Mouse (Mus musculus) WW6 (cell line): ENCODE results near the gene Abca13.

ENCODE experiments used
- DNase-seq: peaks from one replicate; pipeline ENCODE4 v3.0.0-alpha.2; 2013; ENCODE audit warnings: low read depth, low spot score

Gene Abca13

DNA sequence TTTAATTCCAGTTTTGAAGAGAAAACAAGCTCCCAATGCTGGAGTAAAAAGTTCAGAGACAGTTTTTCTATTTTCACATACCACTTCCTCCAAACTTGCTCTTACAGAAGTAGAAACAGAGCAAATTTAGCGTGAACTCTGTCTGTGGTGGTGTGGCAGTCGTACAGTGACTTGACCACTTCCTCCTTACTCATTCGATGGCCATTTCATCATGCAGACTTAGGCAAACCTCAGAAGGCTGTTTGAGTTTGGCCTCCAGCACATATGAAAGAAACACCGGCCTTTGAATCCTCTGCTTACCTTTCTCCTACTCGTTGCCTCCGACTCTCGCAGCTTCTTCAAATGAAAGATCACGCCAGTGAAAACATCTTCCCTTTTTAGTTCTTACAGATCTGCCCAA, 340.0 kb downstream of the Abca13 start:
- DNase-seq = no peak

DNA sequence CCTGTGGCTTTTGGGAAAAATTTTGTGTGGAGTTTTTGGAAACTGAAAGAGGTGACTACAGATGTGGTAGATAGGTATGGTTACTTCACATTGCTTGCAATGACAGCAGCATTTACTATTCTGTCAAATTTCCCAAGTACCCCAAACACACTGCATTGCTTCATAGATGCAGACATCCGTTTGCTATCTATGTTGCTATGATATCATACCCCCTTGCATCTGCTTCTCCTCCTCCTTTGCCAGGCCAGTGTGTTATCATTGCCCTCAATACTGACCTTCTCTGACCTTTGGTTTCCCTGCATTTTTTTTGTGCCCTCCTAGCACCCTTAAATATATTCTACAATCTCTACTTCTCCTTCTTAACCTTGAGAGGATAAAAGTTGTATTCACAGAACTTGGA, 341.4 kb downstream of the Abca13 start:
- DNase-seq = no peak

DNA sequence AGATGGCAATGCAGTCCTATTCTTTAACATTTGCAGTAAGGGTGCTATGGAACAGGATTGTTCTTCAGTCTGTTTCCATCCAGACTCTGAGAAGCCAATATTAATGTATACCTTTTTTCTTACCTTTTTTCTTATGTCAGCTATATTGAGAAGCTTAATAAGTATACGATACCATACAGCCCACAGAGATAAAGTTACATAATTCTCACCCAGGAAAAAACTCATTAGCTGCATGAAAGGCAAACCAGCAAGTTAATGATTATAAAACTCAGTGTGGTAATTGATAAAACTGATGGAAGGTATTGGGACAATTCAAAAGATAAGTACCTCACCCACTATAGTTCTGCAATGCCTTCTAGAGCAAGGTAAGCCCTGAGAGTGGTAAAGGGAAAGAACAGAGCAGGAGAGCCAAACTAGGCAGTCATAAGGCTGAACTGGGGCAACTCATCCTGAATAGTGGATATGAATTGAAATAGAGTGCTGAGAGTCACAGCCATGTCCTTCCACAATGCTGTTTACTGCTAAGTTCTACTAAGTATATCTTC, 342.0 kb downstream of the Abca13 start:
- DNase-seq = no peak

DNA sequence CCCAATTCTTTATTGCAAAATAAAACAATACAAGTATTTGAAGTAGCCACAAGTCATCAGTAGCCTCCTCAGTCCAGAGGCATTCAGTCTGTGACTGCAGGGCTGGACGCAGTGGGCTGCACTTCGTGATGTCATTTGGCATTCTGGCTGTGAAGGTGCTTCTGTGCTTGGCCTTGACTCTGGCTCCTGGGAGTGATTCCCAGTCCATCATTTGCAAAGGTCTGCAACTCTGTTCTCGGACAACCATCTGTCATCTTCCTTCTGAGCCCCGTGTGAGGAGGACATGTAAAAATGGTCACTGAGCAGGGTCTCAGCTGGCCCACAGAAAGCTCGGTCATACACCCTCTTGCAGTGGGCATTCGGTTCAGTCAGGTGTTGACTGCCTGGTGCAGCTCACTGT, 345.1 kb downstream of the Abca13 start:
- DNase-seq = no peak

DNA sequence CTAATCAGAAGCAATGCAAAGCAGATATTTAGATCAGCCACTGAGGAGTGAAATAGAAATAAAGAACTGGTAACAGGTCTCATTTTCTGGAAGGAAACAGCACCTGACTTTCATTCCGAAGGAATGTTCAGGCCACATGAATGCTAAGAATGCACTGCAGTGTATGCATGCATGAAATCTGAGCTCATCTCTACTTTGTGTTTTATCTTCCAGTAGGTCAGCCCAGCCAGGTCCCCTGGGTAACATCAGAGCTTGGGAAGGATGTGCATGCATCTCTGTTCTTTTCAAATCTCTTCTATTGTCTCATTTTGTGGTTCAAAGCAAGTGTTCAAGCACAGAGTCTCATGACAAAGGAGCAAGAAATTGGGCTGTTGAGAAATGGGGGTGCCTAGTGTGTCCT, 346.6 kb downstream of the Abca13 start:
- DNase-seq = no peak

DNA sequence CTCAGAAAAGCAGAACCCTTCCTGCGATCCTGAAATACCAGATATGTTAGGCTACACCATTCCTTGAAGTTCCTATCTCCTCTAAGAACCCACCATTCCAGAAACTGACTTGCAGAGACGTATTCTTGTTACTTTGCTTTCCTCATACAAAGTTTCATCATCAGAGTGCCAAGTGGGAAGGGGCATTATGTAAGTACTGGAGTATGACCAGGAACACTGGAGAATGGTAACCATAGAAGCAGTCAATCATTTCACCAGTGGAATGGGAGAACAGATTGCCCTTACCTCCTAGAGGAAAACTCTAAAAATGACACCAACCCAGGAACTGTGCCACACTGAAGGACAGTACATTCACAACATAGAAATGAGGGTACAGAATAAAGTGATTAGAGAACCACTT, 368.3 kb downstream of the Abca13 start:
- DNase-seq = no peak

DNA sequence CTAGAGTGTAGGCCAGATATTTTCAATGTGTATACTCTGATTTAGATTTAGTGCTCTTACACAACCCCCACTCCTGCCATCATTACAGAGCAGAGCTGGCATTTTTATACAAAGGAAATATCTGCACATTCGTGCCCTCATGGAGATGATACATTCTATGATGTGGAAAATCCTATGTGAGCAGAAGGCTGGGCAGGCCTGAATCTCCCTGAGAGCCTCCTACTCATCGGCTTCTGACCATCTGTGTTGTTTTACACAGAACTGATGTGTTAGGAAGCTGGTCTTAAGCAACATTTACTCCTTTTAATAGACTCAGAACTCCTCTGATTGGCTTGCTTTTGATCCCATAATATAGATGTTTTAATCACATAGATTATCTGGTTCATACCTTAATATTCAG, 376.6 kb downstream of the Abca13 start:
- no peak for DNase-seq

DNA sequence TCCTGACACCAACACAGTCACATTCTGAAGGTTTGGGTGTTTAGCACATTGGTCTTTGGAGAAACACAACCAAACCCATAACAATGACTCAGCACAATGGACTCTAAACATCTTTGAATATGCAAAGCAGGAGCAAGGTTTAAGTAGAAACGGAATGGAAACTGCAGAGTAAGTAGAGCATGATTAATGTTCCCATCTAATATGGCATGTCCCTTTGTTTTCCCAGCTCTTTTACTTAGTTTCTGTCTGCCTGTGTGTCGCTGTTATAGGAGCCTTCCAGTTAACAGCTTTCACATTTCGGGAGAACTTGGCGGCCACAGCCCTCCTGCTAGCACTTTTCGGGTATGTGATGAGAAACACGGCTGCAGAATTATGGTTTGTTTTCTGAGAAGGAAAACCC, 378.6 kb downstream of the Abca13 start:
- DNase-seq = no peak

DNA sequence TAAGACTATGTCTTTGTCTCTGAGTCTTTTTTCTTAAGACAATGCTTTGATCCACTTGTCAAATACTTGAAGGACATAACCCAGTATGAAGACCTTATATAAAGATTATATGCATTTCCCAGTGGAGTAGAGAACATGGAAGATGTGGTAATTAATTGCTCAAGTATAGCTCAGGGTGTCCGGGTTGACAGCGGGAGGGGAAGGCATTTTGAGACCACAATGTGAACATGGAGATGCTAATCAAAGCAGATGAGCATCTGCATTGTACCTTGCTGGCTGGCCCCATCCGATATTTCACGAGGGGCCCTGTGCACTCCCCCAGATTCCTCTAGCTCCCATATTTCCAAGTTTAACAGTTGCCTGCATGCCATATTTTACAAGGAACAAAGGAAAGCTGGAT, 383.2 kb downstream of the Abca13 start:
- no peak for DNase-seq

DNA sequence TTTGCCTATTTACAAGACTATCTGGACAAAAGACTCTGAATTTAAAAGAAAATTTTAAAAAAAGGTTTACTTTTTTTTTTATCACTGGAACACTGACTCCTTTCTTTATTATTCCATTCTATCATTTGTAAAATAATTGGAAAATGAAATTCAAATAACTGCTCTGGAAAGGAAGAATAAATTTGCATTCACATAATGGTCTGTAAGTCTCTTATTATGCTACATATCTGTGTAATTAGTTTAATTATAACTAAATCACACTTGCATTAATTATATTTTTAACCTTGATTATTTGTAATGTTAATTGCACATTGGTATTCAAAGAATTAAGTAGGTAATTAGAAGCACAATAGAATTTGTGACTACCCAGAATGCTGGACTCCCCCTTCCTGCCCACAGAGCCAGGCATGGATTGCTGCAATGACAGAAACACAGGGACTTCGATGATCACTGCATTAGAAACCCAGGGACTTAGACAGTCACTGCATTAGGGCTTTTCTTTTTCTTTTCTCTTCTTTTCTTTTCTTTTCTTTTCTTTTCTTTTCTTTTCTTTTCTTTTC, 400.1 kb downstream of the Abca13 start:
- DNase-seq = no peak

DNA sequence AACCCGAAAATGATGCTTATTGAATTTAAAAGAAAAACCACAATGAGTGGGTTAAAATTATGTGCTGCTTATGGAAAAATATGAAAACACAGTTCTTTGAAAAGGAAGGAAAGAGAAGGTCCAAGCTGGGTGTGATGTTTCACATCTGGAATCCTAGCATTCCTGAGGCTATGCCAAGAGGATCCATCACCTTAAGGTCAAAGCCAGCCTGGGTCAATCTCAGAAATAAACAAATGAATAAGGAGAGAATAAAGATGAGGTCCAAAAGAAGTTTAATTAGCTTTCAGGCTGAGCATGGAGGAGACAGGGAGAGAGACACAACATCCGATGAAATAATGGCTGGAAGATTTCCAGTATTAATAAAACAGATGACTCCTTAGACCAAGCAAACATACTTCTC, 405.6 kb downstream of the Abca13 start:
- DNase-seq = no peak

DNA sequence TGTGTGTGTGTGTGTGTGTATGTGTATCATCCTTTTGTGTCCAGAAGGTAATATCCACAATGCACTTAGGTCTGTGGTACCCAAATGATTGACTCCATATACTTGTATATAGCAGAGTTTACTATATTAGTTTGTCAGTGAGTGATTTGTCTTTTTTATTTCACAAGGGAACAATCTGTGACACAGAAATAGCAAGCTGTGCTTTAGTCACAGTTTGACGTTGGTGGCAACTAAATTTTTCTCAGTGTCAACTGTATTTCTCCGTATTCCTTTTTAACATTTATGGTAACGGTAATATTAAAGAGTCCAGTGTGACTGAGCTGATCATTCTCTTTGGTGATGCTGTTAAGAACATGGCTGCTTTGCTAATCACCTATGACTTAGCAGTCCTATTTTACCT, 409.4 kb downstream of the Abca13 start:
- no peak for DNase-seq

DNA sequence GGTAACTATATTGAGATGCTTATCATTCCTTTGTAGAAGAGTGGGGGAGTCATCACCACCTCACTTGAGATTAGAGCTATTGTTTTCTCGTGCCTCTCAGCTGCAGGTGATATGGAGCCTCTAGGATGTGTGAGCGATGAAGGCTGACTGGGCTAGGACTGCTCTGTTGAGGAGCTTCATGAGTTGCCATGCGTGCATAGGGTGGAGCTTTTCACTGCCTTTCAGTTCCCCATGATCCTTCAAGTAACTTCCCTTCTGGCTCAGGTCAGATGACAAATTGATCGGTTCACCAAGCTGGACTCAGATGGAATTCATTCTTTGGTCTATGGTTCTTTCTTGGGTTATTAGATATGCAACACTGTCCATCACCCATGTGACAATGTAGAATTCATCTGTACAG, 410.4 kb downstream of the Abca13 start:
- DNase-seq = no peak

DNA sequence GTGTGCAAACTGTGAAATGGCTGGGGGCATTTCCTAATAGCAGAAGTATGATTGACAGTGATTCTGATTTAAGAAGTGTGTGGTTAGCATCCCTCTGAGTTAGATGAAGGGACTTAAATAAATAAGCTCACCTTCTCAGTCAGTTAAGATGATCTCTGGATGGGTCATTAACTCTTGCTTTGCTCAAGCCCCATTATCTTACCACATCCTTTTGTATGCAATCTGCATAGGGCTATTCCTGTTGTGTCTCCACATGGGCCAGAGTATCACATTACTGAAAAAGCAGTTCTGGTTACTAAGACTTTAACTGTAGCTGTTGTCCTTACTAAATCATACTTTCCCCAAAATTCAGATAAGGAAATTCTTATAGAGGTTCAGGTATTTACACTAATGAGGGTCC, 416.5 kb downstream of the Abca13 start:
- no peak for DNase-seq

DNA sequence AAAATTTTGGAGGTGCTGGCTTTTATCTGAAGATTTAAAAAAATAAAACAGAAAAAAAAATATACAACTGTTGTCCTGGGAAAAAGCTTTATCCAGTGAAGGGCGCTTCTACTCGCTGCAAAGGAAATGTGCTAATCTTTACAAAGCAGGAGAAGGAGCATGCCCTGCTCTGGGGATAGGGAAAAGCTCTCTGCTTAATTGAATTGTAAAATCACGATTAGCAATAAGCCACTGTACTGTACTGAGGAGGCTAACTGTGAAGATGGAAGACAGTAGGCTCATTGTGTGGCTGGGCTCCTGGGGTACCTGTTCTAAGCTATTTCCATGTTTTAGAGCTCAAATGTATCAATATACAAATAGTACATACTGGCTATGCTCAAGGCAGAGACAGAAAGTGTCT, 417.3 kb downstream of the Abca13 start:
- DNase-seq = no peak

DNA sequence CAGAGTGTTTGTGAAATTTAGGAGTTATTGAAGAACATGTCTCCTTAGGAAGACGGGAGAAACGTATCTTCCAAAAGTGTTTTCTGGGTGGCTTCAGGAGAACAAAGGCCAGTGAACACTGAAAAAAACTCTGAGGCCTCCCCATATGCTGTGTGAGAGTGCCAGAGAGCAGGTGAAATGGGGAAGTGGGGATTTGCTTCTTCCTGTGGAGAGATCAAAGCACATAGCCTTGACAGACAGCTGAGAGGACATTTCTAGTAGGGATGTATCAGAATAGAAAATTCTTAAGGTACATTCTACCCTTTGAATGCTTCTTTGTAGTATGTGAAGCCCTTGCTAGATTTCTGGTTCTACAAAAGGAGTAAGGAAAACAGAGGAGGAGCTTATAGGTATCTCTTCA, 424.4 kb downstream of the Abca13 start:
- DNase-seq = no peak

DNA sequence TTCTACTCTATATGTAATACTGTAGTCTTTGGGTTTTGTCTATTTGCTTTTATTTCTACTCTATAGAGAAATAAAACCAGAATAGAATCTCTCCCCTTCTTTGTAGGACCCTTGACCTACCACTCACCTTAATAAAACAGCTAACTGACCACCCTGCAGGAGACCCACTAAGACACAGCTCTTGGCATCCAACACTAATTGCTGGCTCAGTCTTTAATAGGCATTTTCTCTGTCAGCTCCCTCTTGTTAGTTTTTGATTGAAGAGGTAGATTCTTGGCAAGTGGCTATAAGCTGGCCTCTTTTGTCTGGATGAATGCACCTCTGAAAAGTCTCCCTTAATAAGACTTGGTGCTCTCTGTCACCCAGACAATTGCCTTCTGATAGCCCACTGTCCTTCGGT, 424.9 kb downstream of the Abca13 start:
- no peak for DNase-seq

DNA sequence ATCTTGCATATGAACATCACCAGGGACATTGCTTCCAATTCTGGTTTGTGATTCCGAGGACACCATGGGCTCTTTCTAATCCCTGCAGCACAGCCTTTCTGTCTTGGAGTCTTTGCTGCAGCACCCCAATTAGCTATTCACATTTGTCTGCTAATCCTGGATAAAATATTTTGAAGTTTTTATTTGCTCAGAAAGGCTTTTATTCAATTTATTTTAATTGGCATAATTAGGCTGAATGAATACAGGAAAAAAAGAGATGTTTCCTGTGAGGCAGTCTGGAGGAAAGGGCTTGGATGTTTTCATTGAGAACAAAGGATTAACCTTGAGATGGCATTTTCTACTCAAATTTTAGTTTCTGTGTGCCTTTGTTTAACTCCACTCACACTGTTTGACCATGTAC, 428.2 kb downstream of the Abca13 start:
- no peak for DNase-seq

DNA sequence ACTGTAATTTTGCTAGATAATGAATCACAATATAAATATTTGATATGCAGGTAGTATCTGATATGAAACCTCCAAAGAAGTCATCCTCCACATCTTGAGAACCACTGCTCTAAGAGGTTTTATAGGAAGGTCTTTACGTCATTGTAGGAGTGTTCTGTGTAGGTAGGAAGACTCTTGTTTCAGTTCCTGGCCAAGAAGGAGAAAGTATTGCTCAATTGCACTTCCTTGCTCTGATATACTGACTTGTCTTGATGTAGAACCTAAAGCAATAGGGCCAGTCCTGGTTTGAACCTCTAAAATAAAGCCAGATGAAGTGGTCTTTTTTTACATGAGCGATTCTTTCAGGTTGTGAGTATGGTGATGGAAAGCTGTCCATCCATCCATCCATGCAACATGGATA, 431.1 kb downstream of the Abca13 start:
- DNase-seq = no peak

DNA sequence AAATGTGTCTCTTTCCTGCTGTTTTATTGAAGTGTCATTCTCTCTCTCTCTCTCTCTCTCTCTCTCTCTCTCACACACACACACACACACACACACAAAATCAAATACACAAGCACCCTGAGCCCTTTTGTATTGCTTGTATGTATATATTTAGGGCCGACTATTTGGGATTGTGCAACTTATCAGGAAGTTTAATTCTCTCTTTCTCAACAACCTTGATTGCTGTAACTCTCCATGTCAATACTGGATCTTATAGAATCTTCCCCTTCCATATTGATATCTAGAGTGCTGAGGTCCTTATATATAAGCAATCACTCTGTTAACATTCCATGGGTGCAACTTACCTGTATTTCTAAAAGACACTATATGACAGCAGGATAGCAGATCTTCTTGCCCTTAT, 433.0 kb downstream of the Abca13 start:
- DNase-seq = no peak

DNA sequence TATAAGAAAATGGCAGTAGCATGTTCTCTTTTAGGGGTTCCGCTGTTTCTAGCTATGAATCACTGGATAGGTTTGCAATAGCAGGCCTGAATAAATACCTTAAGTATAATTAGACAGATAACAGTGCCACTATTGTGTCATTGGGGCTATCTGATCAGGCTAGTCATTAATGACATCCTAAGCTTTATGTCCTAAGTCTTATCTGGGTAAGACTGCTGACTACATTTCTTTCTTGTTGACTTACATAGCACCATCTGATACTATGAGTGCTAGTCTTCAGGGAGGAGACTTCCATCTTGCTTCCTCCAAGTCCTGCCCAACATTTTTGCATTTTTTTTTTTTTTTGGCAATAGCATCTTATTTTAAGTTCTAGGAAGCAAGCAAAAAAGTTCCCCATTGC, 434.1 kb downstream of the Abca13 start:
- DNase-seq = no peak

DNA sequence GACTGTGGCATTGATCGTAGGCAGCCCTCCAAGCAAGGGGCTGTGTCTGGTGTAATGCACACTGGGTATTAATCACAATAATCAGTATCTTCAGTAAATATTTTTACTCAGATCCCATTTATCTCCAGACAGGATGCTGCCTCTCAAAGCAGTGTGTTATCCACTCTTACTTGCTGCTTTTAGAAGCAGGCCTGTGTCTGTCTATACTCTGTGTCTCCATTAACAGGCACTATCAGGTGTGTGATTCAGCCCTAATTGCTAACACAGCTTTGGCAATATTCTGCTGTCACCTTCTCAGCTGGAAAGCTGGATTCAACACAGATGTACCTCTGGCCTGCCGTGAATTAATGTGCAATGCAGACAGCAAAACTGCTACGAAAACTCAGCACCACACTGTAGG, 455.5 kb downstream of the Abca13 start:
- DNase-seq = no peak

DNA sequence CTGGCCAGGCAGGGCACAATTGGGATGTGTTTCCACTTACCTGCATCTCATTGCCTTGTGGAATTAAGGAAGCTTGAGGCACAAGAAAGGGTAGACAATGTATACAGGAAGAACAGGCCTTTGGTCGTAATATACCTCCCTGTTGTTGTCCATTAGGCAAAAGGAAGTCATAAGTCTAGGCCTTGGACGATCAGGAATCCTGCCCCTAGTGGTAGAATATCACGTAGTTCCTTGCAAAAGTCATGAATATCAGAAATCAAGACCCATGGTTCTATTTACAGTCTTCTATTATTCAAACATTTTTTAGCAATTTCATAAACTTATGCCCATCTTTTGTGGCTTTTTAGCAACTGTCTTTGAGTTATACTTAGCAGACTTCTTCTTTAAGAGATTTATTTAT, 456.2 kb downstream of the Abca13 start:
- peak; percentile 9 for DNase-seq

DNA sequence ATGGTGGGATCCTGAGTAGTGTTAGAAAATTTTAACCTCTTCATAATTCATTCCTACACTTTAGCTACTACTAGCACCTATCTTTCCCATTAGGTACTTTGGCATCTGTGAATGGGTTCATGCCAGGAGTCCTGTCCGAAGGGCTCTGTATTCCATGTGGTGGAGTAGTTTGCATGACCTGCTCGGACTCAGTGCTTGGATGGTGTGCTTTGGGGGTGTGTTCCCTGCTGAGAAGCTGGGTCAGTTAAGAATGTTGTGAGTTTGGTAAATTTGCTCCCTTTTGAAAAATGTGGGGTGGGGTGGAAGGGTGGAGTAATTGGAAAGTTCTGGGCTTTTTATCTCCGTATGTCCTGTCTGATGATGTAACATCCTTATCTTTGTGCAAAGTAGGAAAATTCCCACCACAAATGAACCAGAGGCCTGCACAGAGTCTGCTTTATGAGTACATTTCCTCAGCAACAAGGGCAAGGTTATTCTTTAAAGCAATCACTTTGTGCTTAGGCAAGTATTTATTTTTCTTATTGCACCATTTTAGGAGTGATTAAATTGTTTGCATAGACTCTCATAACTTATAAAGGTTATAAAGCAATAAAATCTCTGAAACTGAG, 475.0 kb downstream of the Abca13 start:
- no peak for DNase-seq
